Mouse (Mus musculus): ENCODE measurements around the gene Kdelr1. TPM values are rescaled to one million over a fixed set of nuclear protein-coding genes. Genes with fewer than 3 reads are reported as not detected.

The Kdelr1 gene
- total RNA-seq, 1 experiment from 2014 or later = 44.6 TPM

Other genes with a start within 250 kb of the Kdelr1 start
- 2.4 and 2.8 TPM in 2 replicates for gene Rasip1, start 245.3 kb upstream of the Kdelr1 start, total RNA-seq (2017)
- gene Mamstr, start 232.8 kb upstream of the Kdelr1 start, total RNA-seq (2017) = 1.0 TPM in 1 of 2 replicates, not detected in the other
- gene Fut2, start 206.4 kb upstream of the Kdelr1 start, total RNA-seq (2017) = 0.25 and 0.35 TPM in 2 replicates
- not detected in 2 replicates for gene Ntn5, start 188.8 kb upstream of the Kdelr1 start, total RNA-seq (2017)
- 0.23 TPM in 1 of 2 replicates, not detected in the other for gene Sec1, start 178.4 kb upstream of the Kdelr1 start, total RNA-seq (2017)
- gene Car11, start 172.9 kb upstream of the Kdelr1 start, total RNA-seq (2017) = not detected in 2 replicates
- 12.1 and 18.4 TPM in 2 replicates for gene Dbp, start 167.7 kb upstream of the Kdelr1 start, total RNA-seq (2017)
- gene Rpl18, start 157.3 kb upstream of the Kdelr1 start, total RNA-seq (2017) = 797 and 936 TPM in 2 replicates
- 25.5 and 27.4 TPM in 2 replicates for gene Sphk2, start 154.8 kb upstream of the Kdelr1 start, total RNA-seq (2017)
- 3.0 and 3.2 TPM in 2 replicates for gene Fam83e, start 151.6 kb upstream of the Kdelr1 start, total RNA-seq (2017)
- gene Spaca4, start 147.0 kb upstream of the Kdelr1 start, total RNA-seq (2017) = not detected in 2 replicates
- not detected in 2 replicates for gene Lmtk3, start 89.0 kb upstream of the Kdelr1 start, total RNA-seq (2017)
- gene Sult2b1, start 88.1 kb upstream of the Kdelr1 start, total RNA-seq (2017) = 0.49 TPM in 1 of 2 replicates, not detected in the other
- gene Cyth2, start 58.2 kb upstream of the Kdelr1 start, total RNA-seq (2017) = 79.6 and 94.0 TPM in 2 replicates
- gene Kcnj14, start 48.0 kb upstream of the Kdelr1 start, total RNA-seq (2017) = 0.23 TPM in 1 of 2 replicates, not detected in the other
- gene Grwd1, start 41.8 kb upstream of the Kdelr1 start, total RNA-seq (2017) = 7.2 and 11.2 TPM in 2 replicates
- 0.12 TPM in 1 of 2 replicates, not detected in the other for gene Grin2d, start 5.6 kb downstream of the Kdelr1 start, total RNA-seq (2017)
- gene Syngr4, start 23.9 kb downstream of the Kdelr1 start, total RNA-seq (2017) = not detected in 2 replicates
- gene Tmem143, start 24.2 kb downstream of the Kdelr1 start, total RNA-seq (2017) = 5.0 and 11.2 TPM in 2 replicates
- 176 and 192 TPM in 2 replicates for gene Emp3, start 48.6 kb downstream of the Kdelr1 start, total RNA-seq (2017)
- gene Ccdc114, start 51.3 kb downstream of the Kdelr1 start, total RNA-seq (2017) = 14.1 and 15.8 TPM in 2 replicates
- gene Abcc6, start 157.5 kb downstream of the Kdelr1 start, total RNA-seq (2017) = not detected in 2 replicates
- gene Nomo1, start 160.9 kb downstream of the Kdelr1 start, total RNA-seq (2017) = 29.1 and 29.7 TPM in 2 replicates
- not detected in 2 replicates for gene Kcnj11, start 228.0 kb downstream of the Kdelr1 start, total RNA-seq (2017)